Mouse (Mus musculus) layer of hippocampus, postnatal 10 days (tissue): ENCODE data around the gene Josd2. TPM values are rescaled to one million over a fixed set of nuclear protein-coding genes. Genes with fewer than 3 reads are reported as not detected.

Experiments used
- DNase-seq, 2 experiments: peaks; one replicate each; pipeline ENCODE4 v3.0.0; 2021; ENCODE audit warnings: low spot score in 2 of 2
- total RNA-seq, 2 experiments: library from RNA; stranded (reverse); gene quantifications; 2 replicates each; pipeline ENCODE4 v1.2.3; 2021

Josd2 gene
- total RNA-seq, 2 experiments from 2014 or later = 38.7 to 41.1 TPM

- peak in 1 of 2 experiments; percentile 22 for DNase-seq
Observed at GRCm38 (mm10) chr7:44470696-44471612, 3.2 kb downstream of the Josd2 start.

- peak in 1 of 2 experiments; percentile 13 for DNase-seq
Observed at GRCm38 (mm10) chr7:44471880-44472557, 4.2 kb downstream of the Josd2 start.

- DNase-seq = peak in 1 of 2 experiments; percentile 28
Observed at GRCm38 (mm10) chr7:44472558-44472885, 4.7 kb downstream of the Josd2 start.

- DNase-seq = peak in 1 of 2 experiments; percentile 14
Observed at GRCm38 (mm10) chr7:44472961-44473646, 5.3 kb downstream of the Josd2 start.

GRCm38 (mm10) chr7:44474419-44474818 lies 6.6 kb downstream of the Josd2 start:
- peak; percentile 71 to 79 for DNase-seq

- peak in 1 of 2 experiments; percentile 20 for DNase-seq
Observed at GRCm38 (mm10) chr7:44475046-44475614, 7.3 kb downstream of the Josd2 start.

GRCm38 (mm10) chr7:44482836-44483435 lies 15.2 kb downstream of the Josd2 start:
- DNase-seq = no peak

GRCm38 (mm10) chr7:44484109-44484508 lies 16.3 kb downstream of the Josd2 start:
- DNase-seq = no peak

- DNase-seq = peak; percentile 89 to 90
Observed at GRCm38 (mm10) chr7:44484841-44485571, 17.2 kb downstream of the Josd2 start.

- peak in 1 of 2 experiments; percentile 7 for DNase-seq
Observed at GRCm38 (mm10) chr7:44485572-44486195, 17.9 kb downstream of the Josd2 start.

- DNase-seq = no peak
Observed at GRCm38 (mm10) chr7:44486927-44487575, 19.3 kb downstream of the Josd2 start.

- DNase-seq = no peak
Observed at GRCm38 (mm10) chr7:44487936-44488335, 20.2 kb downstream of the Josd2 start.

- no peak for DNase-seq
Observed at GRCm38 (mm10) chr7:44488545-44488944, 20.8 kb downstream of the Josd2 start.

- DNase-seq = no peak
Observed at GRCm38 (mm10) chr7:44490281-44490680, 22.5 kb downstream of the Josd2 start.

- DNase-seq = no peak
Observed at GRCm38 (mm10) chr7:44491391-44491790, 23.6 kb downstream of the Josd2 start.

- no peak for DNase-seq
Observed at GRCm38 (mm10) chr7:44492166-44492826, 24.5 kb downstream of the Josd2 start.

- DNase-seq = no peak
Observed at GRCm38 (mm10) chr7:44494681-44495080, 26.9 kb downstream of the Josd2 start.

GRCm38 (mm10) chr7:44495086-44495485 lies 27.3 kb downstream of the Josd2 start:
- DNase-seq = no peak
